Mouse (Mus musculus) heart, embryonic 16.5 days (tissue): ENCODE data around the gene Asna1. TPM values are rescaled to one million over a fixed set of nuclear protein-coding genes. Genes with fewer than 3 reads are reported as not detected.

ENCODE experiments used
- ATAC-seq: fragments of 200-750 bp; cut with Nextera tagmentation; replicated peaks from 2 replicates; pipeline ENCODE4 v1.8.0; 2017; ENCODE audit warnings: moderate number of reproducible peaks; ENCODE audit not compliant: insufficient read depth, low FRiP score; ENCODE audit errors: extremely low read depth
- H3K27ac ChIP-seq: fragments of 300-500 bp; sonication (generic); 2 replicates; pipeline ENCODE4 v1.5.1; 2014; ENCODE audit warnings: mild to moderate bottlenecking, low read length, control low read depth, moderate library complexity
- H3K27me3 ChIP-seq: fragments of 300-500 bp; sonication (generic); 2 replicates; pipeline ENCODE4 v1.6.1; 2014; ENCODE audit warnings: low read length, mixed read lengths; ENCODE audit not compliant: control insufficient read depth, insufficient read depth
- H3K36me3 ChIP-seq: fragments of 300-500 bp; sonication (generic); 2 replicates; pipeline ENCODE4 v1.6.1; 2014; ENCODE audit not compliant: control insufficient read depth, insufficient read depth
- H3K4me1 ChIP-seq: fragments of 300-500 bp; sonication (generic); 2 replicates; pipeline ENCODE4 v1.6.1; 2014; ENCODE audit warnings: low read length, mixed read lengths; ENCODE audit not compliant: control insufficient read depth, insufficient read depth
- H3K4me2 ChIP-seq: fragments of 300-500 bp; sonication (generic); 2 replicates; pipeline ENCODE4 v1.6.1; 2014; ENCODE audit warnings: low read depth, mild to moderate bottlenecking, control low read depth, low read length
- H3K4me3 ChIP-seq: fragments of 300-500 bp; sonication (generic); 2 replicates; pipeline ENCODE4 v1.5.1; 2014; ENCODE audit warnings: mild to moderate bottlenecking, control low read depth, low read length
- H3K9ac ChIP-seq: fragments of 300-500 bp; sonication (generic); 2 replicates; pipeline ENCODE4 v1.6.1; 2014; ENCODE audit warnings: low read length, control low read depth
- H3K9me3 ChIP-seq: fragments of 300-500 bp; sonication (generic); replicated peaks from 2 replicates; pipeline ENCODE4 v1.6.1; 2016; ENCODE audit warnings: low read length; ENCODE audit not compliant: control insufficient read depth
- WGBS: fragments of 180-500 bp; shearing (Covaris S2); extraction: QIAGEN DNeasy Blood & Tissue Kit; methylation state at CpG from one replicate; pipeline ENCODE4 v1.1.7; 2014; 5-methylcytosine and 5-hydroxymethylcytosine counted together
- polyA plus RNA-seq: library from polyadenylated mRNA; unstranded; fragments of >200 nt; fragmentation: Nextera tagmentation; extraction: Ambion mirVana; gene quantifications from 2 replicates; pipeline ENCODE4 v1.2.1, GENCODE M21; 2015

Asna1 gene
- polyA plus RNA-seq, 1 experiment from 2014 or later, result 111 TPM

- WGBS, result 61% methylated on average over 2 of the region's 2 CpGs
- Histone ChIP-seq H3K36me3 (no peaks in the 10 kb centered on the region), H3K27me3 (no peaks in the 10 kb centered on the region), H3K4me1 (peaks cover 30% of the 10 kb centered on the region), H3K9me3 (no peaks in the 10 kb centered on the region), H3K4me2 (no peak overlapping the region), H3K9ac (no peak overlapping the region), H3K27ac (no peak overlapping the region), H3K4me3 (no peak overlapping the region)
- ATAC-seq, result no peak
Measured at GRCm38 (mm10) chr8:84987903-84988302, 37.2 kb downstream of the Asna1 start.

GRCm38 (mm10) chr8:84987388-84987787, 37.7 kb downstream of the Asna1 start:
- no peaks in the 10 kb centered on the region for H3K27me3 ChIP-seq
- no peaks in the 10 kb centered on the region for H3K9me3 ChIP-seq
- no peak overlapping the region for H3K27ac ChIP-seq
- ATAC-seq, result no peak
- H3K9ac ChIP-seq, result no peak overlapping the region
- peaks cover 30% of the 10 kb centered on the region for H3K4me1 ChIP-seq
- H3K4me2 ChIP-seq, result no peak overlapping the region
- 80% methylated on average over 5 of the region's 5 CpGs for WGBS
- no peak overlapping the region for H3K4me3 ChIP-seq
- H3K36me3 ChIP-seq, result no peaks in the 10 kb centered on the region

GRCm38 (mm10) chr8:84986379-84986945, 38.6 kb downstream of the Asna1 start:
- Histone ChIP-seq H3K27me3 (no peaks in the 10 kb centered on the region), H3K9me3 (no peaks in the 10 kb centered on the region), H3K4me2 (peak overlapping the region; percentile 97), H3K4me1 (peaks cover 34% of the 10 kb centered on the region), H3K4me3 (peak overlapping the region; percentile 66), H3K36me3 (no peaks in the 10 kb centered on the region), H3K27ac (peak overlapping the region; percentile 60; the same call in 1 of the 2 replicates), H3K9ac (peak overlapping the region; percentile 76)
- 36% methylated on average over 8 of the region's 8 CpGs for WGBS
- no peak for ATAC-seq

- Histone ChIP-seq H3K4me3 (peak overlapping the region; percentile 66), H3K4me2 (peak overlapping the region; percentile 97), H3K27me3 (no peaks in the 10 kb centered on the region), H3K4me1 (peaks cover 36% of the 10 kb centered on the region), H3K36me3 (no peaks in the 10 kb centered on the region), H3K9ac (peak overlapping the region; percentile 76), H3K27ac (peak overlapping the region; percentile 72), H3K9me3 (no peaks in the 10 kb centered on the region)
- ATAC-seq, result peak; percentile 26; the same call in 1 of the 2 replicates
- under 1% methylated on average over 53 of the region's 53 CpGs for WGBS
Measured at GRCm38 (mm10) chr8:84985684-84986378, 39.2 kb downstream of the Asna1 start.

GRCm38 (mm10) chr8:84985049-84985683, 39.9 kb downstream of the Asna1 start:
- Histone ChIP-seq H3K9ac (peak overlapping the region; percentile 76), H3K4me3 (peak overlapping the region; percentile 66), H3K4me2 (peak overlapping the region; percentile 97), H3K4me1 (peaks cover 40% of the 10 kb centered on the region), H3K27ac (peak overlapping the region; percentile 72), H3K27me3 (no peaks in the 10 kb centered on the region), H3K36me3 (no peaks in the 10 kb centered on the region), H3K9me3 (no peaks in the 10 kb centered on the region)
- no peak for ATAC-seq
- WGBS, result 3% methylated on average over 23 of the region's 23 CpGs

GRCm38 (mm10) chr8:84984294-84985048, 40.6 kb downstream of the Asna1 start:
- no peak overlapping the region for H3K4me3 ChIP-seq
- H3K9ac ChIP-seq, result peak overlapping the region; percentile 5; the same call in 1 of the 2 replicates
- H3K4me1 ChIP-seq, result peaks cover 46% of the 10 kb centered on the region
- peak overlapping the region; percentile 72 for H3K27ac ChIP-seq
- H3K27me3 ChIP-seq, result no peaks in the 10 kb centered on the region
- ATAC-seq, result no peak
- H3K36me3 ChIP-seq, result no peaks in the 10 kb centered on the region
- H3K9me3 ChIP-seq, result no peaks in the 10 kb centered on the region
- H3K4me2 ChIP-seq, result peak overlapping the region; percentile 97
- 12% methylated on average over 16 of the region's 16 CpGs for WGBS

- 0 out of 2 replicates have a peak overlapping the region, but pooled peaks have one; percentile 11 for H3K27ac ChIP-seq
- H3K9me3 ChIP-seq, result no peaks in the 10 kb centered on the region
- no peak overlapping the region for H3K9ac ChIP-seq
- no peak overlapping the region for H3K4me3 ChIP-seq
- H3K36me3 ChIP-seq, result no peaks in the 10 kb centered on the region
- ATAC-seq, result no peak
- H3K4me2 ChIP-seq, result no peak overlapping the region
- peaks cover 56% of the 10 kb centered on the region for H3K4me1 ChIP-seq
- 64% methylated on average over 3 of the region's 3 CpGs for WGBS
- no peaks in the 10 kb centered on the region for H3K27me3 ChIP-seq
Measured at GRCm38 (mm10) chr8:84982499-84983011, 42.5 kb downstream of the Asna1 start.

- Histone ChIP-seq H3K4me3 (no peak overlapping the region), H3K9me3 (no peaks in the 10 kb centered on the region), H3K36me3 (no peaks in the 10 kb centered on the region), H3K27me3 (no peaks in the 10 kb centered on the region), H3K9ac (no peak overlapping the region), H3K4me1 (peaks cover 59% of the 10 kb centered on the region), H3K4me2 (no peak overlapping the region), H3K27ac (peak overlapping the region; percentile 80; the same call in 1 of the 2 replicates)
- WGBS, result 71% methylated on average over 15 of the region's 15 CpGs
- ATAC-seq, result no peak
Measured at GRCm38 (mm10) chr8:84981644-84982498, 43.2 kb downstream of the Asna1 start.
